Mouse (Mus musculus): Measurements from ENCODE around the gene Atp2c2. TPM values are rescaled to one million over a fixed set of nuclear protein-coding genes. Genes with fewer than 3 reads are reported as not detected.

The Atp2c2 gene
- polyA plus RNA-seq, 1 experiment, result not detected

DNA sequence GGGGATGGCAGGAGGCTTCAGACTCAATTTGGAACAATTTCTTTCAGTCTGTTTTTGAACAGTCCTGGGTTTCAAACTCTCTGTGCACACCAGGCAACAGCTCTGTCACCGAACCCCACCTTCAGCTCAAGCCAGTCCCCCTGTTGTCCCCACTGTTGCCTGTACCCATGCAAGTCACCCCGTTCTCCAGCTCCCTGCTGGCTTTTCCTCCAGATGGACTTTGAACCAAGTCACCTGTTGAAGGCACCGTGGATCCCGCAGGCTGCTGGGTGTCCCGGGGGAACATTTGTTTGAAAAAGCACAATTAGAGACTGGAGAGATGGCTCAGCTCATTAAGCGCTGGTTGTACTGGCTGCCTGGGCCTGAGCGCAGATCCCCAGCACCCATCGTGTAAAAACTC, 105.5 kb downstream of the Atp2c2 start:
- TF ChIP-seq GATA1 (IDR thresholded peaks at IDR 0.05; ENCODE audit: borderline replicate concordance, low read length), result no peak
- TF ChIP-seq FLI1 (IDR thresholded peaks at IDR 0.05; ENCODE audit: low read length), result no peak
- Histone ChIP-seq H3K4me1 (peaks cover 8% of the 10 kb centered on the region; the same call in 1 of the 2 replicates), H3K9me3 (peaks cover 3% of the 10 kb centered on the region; the same call in 1 of the 2 replicates), H3K4me3 (replicated peaks) (no peak overlapping the region), H3K27me3 (replicated peaks) (peaks cover 50% of the 10 kb centered on the region), H3K36me3 (replicated peaks; ENCODE audit: low read length) (peaks cover 37% of the 10 kb centered on the region)

DNA sequence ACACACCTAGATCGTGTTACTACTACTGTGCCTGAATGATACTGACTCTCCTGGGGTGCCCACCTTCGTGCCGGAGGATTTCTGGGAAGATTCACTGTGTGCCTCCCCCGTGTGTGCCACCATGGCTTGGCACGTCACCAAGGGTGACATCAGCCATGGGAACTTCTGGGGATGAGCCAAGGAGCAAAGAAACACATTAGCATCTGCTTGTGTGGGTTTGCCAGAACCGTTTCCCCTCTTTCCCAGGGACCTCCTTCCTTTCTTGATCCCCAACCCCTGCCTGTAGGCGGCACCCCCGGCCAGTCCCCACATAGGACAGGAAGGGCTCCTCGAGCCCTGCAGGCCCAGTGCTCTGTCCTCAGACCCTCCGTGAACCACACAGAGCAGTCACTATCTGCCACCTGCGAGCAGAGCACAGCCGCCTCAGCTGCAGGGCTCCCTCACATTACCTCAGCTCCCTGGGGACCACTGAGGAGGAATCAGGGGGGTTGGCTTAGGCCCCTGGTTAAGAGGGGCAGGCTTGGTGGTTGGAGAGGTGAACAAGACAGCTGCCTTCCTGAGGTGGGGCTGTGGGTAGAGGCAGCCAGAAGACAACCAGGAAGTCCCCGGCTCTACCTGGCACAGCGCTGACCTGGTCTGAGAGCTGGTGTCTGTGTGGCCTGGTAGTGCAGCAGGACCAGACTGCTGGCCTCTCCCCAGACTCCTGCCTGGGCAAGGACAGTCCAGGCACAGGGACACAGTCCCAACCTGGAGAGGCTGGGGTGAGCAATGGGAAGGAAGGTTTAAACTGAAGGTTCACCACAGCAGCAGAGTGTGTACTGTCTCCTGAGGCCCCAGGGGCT, 106.8 kb downstream of the Atp2c2 start:
- H3K4me1 ChIP-seq, result peaks cover 21% of the 10 kb centered on the region
- peaks cover 3% of the 10 kb centered on the region; the same call in 1 of the 2 replicates for H3K9me3 ChIP-seq
- peaks cover 44% of the 10 kb centered on the region for H3K36me3 ChIP-seq (replicated peaks; ENCODE audit: low read length)
- H3K27me3 ChIP-seq (replicated peaks), result peaks cover 44% of the 10 kb centered on the region
- TF ChIP-seq GATA1 (IDR thresholded peaks at IDR 0.05; ENCODE audit: borderline replicate concordance, low read length), result no peak
- no peak for TF ChIP-seq FLI1 (IDR thresholded peaks at IDR 0.05; ENCODE audit: low read length)
- H3K4me3 ChIP-seq (replicated peaks), result no peak overlapping the region

Other genes with a start within 250 kb of the Atp2c2 start
- not detected in 2 replicates for gene Slc38a8, start 198.3 kb upstream of the Atp2c2 start, polyA plus RNA-seq (2012; ENCODE audit: insufficient read depth, low replicate concordance)
- 27.0 and 63.9 TPM in 2 replicates for gene Mbtps1, start 141.3 kb upstream of the Atp2c2 start, polyA plus RNA-seq (2012; ENCODE audit: insufficient read depth, low replicate concordance)
- gene Hsdl1, start 124.8 kb upstream of the Atp2c2 start, polyA plus RNA-seq (2012; ENCODE audit: insufficient read depth, low replicate concordance), result 24.5 and 29.2 TPM in 2 replicates
- not detected in 2 replicates for gene Dnaaf1, start 124.8 kb upstream of the Atp2c2 start, polyA plus RNA-seq (2012; ENCODE audit: insufficient read depth, low replicate concordance)
- 17.5 and 54.6 TPM in 2 replicates for gene Taf1c, start 94.8 kb upstream of the Atp2c2 start, polyA plus RNA-seq (2012; ENCODE audit: insufficient read depth, low replicate concordance)
- not detected in 2 replicates for gene Adad2, start 87.3 kb upstream of the Atp2c2 start, polyA plus RNA-seq (2012; ENCODE audit: insufficient read depth, low replicate concordance)
- not detected in 2 replicates for gene Kcng4, start 64.3 kb upstream of the Atp2c2 start, polyA plus RNA-seq (2012; ENCODE audit: insufficient read depth, low replicate concordance)
- not detected in 2 replicates for gene Wfdc1, start 33.6 kb upstream of the Atp2c2 start, polyA plus RNA-seq (2012; ENCODE audit: insufficient read depth, low replicate concordance)
- gene Tldc1, start 78.4 kb downstream of the Atp2c2 start, polyA plus RNA-seq (2012; ENCODE audit: insufficient read depth, low replicate concordance), result 1.7 and 2.0 TPM in 2 replicates
- 413 and 593 TPM in 2 replicates for gene Cotl1, start 140.5 kb downstream of the Atp2c2 start, polyA plus RNA-seq (2012; ENCODE audit: insufficient read depth, low replicate concordance)
- 5.2 and 14.1 TPM in 2 replicates for gene Klhl36, start 162.3 kb downstream of the Atp2c2 start, polyA plus RNA-seq (2012; ENCODE audit: insufficient read depth, low replicate concordance)
- 15.0 and 19.0 TPM in 2 replicates for gene Usp10, start 210.4 kb downstream of the Atp2c2 start, polyA plus RNA-seq (2012; ENCODE audit: insufficient read depth, low replicate concordance)
- 111 and 175 TPM in 2 replicates for gene Gm20388, start 210.8 kb downstream of the Atp2c2 start, polyA plus RNA-seq (2012; ENCODE audit: insufficient read depth, low replicate concordance)

Data from megakaryocyte, embryonic 14.5 days (primary cell).